Mouse (Mus musculus) left cerebral cortex, adult 2 months (tissue): ENCODE results near the gene Id3. TPM values are rescaled to one million over a fixed set of nuclear protein-coding genes. Genes with fewer than 3 reads are reported as not detected.

Source experiments
- DNase-seq, 2 experiments: peaks; one replicate each; pipeline ENCODE4 v3.0.0; 2021 to 2022; ENCODE audit warnings: low spot score in 2 of 2, mixed read lengths in 1 of 2; ENCODE audit errors: extremely low spot score in 1 of 2
- H3K27ac ChIP-seq: fragments of 200-600 bp; 2 replicates; pipeline ENCODE4 v1.8.1; 2022
- H3K4me3 ChIP-seq: fragments of 200-600 bp; 2 replicates; pipeline ENCODE4 v1.8.1; 2022
- CTCF ChIP-seq: fragments of 200-600 bp; IDR thresholded peaks from 2 replicates; pipeline ENCODE4 v1.8.1; 2022; ENCODE audit warnings: antibody characterized with exemption, mild to moderate bottlenecking, moderate library complexity
- intact Hi-C: fragments of 180-260 bp; cut with DNase I; formaldehyde crosslinking; loops from one replicate; pipeline ENCODE4 v1.15.1; 2025
- total RNA-seq, 2 experiments: library from RNA; stranded (reverse); gene quantifications; 2 replicates each; pipeline ENCODE4 v1.2.3; 2021

Gene Id3
- total RNA-seq, 2 experiments from 2014 or later = 26.8 to 36.1 TPM

DNA sequence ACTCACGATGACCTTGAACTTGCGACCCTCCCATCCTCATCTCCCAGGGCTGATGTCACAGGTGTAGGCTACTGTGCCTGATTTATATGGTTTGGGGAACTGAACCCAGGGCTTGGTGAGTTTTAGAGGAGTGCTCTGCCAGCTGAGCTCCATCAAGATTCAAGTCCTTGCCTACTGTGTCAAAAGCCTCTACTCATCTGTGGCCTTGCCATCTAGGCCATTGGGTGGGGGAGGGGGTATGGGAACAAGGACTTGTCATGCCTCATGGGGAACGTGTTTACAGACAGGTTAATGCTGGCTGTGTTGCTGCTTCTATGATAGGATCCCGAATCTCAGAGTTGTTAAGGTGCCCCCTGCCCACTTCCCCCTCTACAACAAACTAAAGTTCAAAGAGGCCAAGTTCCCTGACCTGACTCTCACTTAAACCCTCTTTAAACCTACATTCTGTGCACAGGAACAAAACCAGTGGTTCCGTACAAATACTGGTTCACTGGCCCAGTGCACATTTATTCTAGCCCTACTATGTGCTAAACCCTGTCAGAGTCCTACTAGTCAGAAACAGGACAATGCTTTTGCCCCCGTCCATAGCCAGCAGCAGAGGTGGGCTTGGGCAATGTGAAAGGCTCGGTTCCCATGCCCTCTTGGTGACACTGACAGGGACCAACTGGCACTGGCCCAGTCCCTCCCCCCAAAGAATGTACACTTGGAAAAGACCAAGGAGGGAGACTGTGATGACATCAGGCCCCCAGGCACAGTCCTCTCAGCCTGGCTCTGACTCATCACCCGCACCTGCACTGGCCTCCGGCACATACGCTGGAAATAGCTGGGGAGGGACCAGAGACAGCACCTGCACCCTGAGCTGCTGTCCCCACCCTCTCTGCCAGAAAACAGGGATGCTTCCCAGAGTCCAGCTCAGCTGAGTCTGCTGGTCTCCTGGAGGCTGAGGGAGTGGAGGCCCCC lies 33.1 kb upstream of the Id3 start:
- no peak overlapping the region for H3K4me3 ChIP-seq
- no peak for TF ChIP-seq CTCF
- intact Hi-C loops = no loop called here
- H3K27ac ChIP-seq = no peak overlapping the region
- DNase-seq = no peak

- no peak overlapping the region for H3K27ac ChIP-seq
- no peak for DNase-seq
- no peak for TF ChIP-seq CTCF
- H3K4me3 ChIP-seq = no peak overlapping the region
- intact Hi-C loops = no loop called here
These were observed 31.0 kb upstream of the Id3 start for GRCm38 (mm10) chr4:136112344-136112743.

- intact Hi-C loops = no loop called here
- no peak for DNase-seq
- no peak overlapping the region for H3K27ac ChIP-seq
- TF ChIP-seq CTCF = no peak
- no peak overlapping the region for H3K4me3 ChIP-seq
These were observed 28.6 kb upstream of the Id3 start for GRCm38 (mm10) chr4:136114747-136115146.

- no peak for DNase-seq
- no peak overlapping the region for H3K27ac ChIP-seq
- no peak for TF ChIP-seq CTCF
- H3K4me3 ChIP-seq = no peak overlapping the region
- intact Hi-C loops = no loop called here
These were observed 26.3 kb upstream of the Id3 start for GRCm38 (mm10) chr4:136117022-136117421.

DNA sequence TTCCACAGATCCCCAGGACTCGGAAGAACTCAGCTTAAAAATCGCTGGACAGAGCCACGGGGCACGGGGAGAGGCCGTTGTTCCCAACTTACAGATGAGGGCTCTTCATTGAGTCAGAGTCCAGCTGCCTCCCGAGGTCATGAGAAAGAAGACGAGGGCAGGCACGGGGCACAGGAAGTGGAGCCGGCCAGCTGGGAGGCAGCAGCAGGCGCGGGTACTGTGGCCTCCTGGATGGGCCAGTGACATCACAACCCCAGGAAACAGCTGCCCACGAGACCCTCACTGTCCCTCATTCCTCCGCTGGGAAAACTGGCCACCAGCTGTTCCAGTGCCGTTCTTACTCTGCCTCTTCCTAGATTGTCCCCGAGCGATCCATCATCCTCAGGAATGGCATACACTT lies 23.3 kb upstream of the Id3 start:
- Histone ChIP-seq H3K27ac (no peak overlapping the region), H3K4me3 (no peak overlapping the region)
- DNase-seq = no peak
- TF ChIP-seq CTCF = no peak
- intact Hi-C loops = no loop called here

DNA sequence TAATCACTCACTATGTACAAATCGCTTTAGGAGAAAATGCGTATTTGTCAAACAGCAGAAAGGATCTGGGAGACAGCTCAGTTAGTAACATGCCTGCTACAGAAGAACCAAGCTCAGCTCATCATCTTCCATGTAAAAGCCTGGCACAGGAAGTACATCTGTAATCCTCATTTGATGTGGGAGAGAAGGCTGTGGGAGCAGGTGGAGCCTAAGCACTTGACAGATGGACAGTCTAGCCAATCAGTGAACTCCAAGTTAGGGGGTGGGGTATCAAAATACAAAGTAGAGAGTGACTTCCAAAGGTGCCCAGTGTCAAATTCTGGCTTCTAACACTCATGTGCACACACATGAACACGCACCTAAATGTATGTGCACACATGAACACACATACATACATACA lies 22.1 kb upstream of the Id3 start:
- H3K4me3 ChIP-seq = no peak overlapping the region
- H3K27ac ChIP-seq = no peak overlapping the region
- intact Hi-C loops = no loop called here

DNA sequence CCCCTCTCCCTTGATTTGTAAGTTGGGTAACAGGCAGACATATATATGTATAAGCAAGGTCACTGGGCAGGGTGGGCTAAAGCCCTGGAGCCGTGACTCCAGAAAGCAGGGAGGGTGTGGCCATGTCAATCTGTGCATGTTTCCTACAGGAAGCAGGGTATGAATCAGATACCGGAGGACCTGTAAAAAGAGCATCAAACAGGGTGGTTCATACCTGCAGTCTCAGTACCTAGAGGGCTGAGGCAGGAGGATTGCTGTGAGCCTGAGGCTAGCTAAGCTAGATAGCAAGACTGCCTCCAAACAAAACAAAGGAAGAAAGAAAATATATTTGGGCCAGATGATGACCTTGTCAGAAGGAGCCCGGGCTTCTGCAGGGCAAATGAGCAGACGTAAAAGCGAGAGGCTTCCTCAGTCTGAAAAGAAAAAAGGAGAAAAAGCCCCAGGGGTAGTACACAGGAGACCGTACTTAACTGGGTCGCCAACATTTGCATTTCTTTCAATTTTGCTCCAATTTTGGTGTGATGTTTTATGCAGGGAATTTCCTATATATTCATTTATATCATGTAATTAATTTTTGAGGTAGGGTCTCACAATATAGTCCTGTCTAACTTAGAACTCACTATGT lies 21.3 kb upstream of the Id3 start:
- no peak for DNase-seq
- intact Hi-C loops = no loop called here
- no peak for TF ChIP-seq CTCF
- Histone ChIP-seq H3K4me3 (no peak overlapping the region), H3K27ac (no peak overlapping the region)

More for the DNA sequence above, 22.1 kb upstream of the Id3 start:
- DNase-seq = no peak
- TF ChIP-seq CTCF = no peak

- no peak for TF ChIP-seq CTCF
- no peak for DNase-seq
- no peak overlapping the region for H3K4me3 ChIP-seq
- peak overlapping the region; percentile 19; the same call in 1 of the 2 replicates for H3K27ac ChIP-seq
- intact Hi-C loops = no loop called here
These were observed 20.0 kb upstream of the Id3 start for GRCm38 (mm10) chr4:136123111-136123791.

- intact Hi-C loops = no loop called here
- Histone ChIP-seq H3K27ac (0 out of 2 replicates have a peak overlapping the region, but pooled peaks have one; percentile 19), H3K4me3 (no peak overlapping the region)
- DNase-seq = no peak
- no peak for TF ChIP-seq CTCF
These were observed 19.5 kb upstream of the Id3 start for GRCm38 (mm10) chr4:136123792-136124161.

DNA sequence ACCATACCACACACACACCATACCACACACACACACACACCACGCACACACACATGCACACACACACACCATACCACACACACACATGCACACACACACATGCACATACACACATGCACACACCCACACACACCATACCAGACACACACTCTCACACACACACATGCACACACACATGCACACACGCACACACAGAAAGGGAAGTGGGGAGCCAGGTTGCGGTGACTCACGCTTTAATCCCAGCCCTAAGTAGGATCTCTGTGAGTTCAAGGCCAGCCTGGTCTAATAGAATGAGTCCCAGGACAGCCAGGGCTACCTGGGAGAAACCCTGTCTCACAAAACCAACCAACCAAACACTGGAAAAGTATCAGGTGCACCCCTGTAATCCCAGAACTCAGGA lies 18.7 kb upstream of the Id3 start:
- no peak for DNase-seq
- no peak for TF ChIP-seq CTCF
- intact Hi-C loops = no loop called here
- Histone ChIP-seq H3K27ac (no peak overlapping the region), H3K4me3 (no peak overlapping the region)

DNA sequence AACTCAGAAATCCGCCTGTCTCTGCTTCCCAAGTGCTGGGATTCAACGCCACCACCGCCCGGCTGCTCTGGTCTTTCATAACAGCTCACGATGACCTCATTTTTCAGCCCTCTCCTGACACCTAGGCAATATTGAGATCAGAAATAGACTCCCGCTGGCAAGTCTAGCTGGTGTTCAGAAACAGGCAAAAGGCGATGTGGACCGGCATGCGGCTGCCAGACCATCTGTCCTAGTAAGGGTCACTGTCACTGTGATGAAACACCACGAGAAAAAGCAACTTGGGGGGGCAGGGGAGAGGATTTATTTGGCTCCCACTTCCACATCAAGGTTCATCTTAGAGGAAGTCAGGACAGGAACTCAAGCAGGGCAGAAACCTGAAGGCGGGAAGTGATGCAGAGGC lies 17.8 kb upstream of the Id3 start:
- TF ChIP-seq CTCF = no peak
- DNase-seq = no peak
- intact Hi-C loops = no loop called here
- Histone ChIP-seq H3K27ac (no peak overlapping the region), H3K4me3 (no peak overlapping the region)

DNA sequence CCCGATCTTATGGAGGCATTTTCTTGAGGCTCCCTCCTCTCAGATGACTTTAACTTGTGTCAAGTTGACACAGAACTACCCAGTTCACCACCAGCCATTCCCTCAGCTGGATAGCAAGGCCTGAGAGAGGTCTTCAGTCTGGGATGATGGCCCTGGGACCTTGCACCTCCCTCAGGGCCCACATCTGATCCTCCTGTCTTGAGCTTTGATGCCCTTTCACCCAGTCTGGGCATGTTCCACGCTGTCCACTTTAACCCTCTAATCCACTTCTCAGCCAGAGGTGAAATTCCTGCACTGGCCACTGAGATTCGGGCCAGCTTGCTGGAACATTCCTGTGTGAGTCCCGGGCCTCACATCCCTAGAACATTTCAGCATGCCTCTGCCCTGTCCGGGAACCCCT lies 17.3 kb upstream of the Id3 start:
- no peak overlapping the region for H3K4me3 ChIP-seq
- H3K27ac ChIP-seq = no peak overlapping the region
- intact Hi-C loops = no loop called here
- TF ChIP-seq CTCF = no peak
- no peak for DNase-seq
